Mouse (Mus musculus) T-helper 2 cell (primary cell): ENCODE data around the gene Miox.

Experiments used
- in situ Hi-C: fragments of 300-600 bp; cut with MboI, MseI; formaldehyde crosslinking; loops from one replicate; pipeline ENCODE4 v1.15.1; 2025; ENCODE audit warnings: high pct_unique_total_duplicates

Gene Miox

DNA sequence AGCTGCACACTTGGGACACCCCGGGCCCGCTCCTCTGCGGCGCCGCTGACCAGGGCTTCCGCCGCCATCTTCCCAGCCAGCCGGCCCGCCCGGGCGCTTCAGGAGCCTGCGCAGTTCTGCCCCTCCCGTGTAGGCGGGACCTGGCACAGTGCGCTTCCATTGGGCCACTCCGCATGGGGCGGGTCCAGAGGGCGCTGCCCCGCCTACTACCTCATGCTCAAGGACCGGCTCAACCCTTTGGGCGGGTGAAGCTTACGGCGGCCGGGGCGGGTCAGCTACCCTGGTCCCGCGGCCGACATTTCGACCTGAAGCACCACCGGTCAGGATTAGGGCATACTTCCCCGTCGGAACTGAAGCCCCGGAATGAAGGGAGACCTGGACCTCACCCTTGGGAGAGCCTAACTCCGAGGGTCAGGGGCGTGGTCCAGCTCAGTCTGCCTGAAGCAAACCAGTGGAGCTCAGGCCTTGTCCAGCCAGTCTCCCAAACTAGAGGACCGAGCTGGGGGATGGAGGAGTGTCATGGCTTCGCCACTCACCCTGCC, 18.9 kb upstream of the Miox start, which contains the start of gene Sbf1:
Sbf1 (minus strand) TSS at position 122 of the 542 bp plus-strand sequence.
- in situ Hi-C loops = no loop called here

DNA sequence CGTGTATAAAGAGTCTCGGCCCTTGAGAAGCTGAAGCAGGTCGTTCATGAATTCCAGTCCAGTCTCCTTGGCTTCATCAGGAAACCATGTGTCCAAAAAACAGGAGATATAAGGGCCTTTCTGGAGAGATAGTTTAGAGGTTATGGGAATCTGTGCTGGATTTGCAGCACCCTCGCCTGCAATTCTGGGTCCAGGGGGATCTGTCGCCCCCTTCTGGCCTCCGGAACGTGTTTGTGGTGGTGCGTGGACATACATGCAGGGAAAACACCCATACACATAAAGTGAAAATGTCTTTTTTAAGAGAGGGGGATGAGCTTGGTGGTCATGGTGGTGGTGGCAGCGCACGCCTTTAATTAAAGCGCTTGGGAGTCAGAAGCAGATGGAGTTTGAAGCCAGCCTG, 18.1 kb upstream of the Miox start:
- in situ Hi-C loops = no loop called here

DNA sequence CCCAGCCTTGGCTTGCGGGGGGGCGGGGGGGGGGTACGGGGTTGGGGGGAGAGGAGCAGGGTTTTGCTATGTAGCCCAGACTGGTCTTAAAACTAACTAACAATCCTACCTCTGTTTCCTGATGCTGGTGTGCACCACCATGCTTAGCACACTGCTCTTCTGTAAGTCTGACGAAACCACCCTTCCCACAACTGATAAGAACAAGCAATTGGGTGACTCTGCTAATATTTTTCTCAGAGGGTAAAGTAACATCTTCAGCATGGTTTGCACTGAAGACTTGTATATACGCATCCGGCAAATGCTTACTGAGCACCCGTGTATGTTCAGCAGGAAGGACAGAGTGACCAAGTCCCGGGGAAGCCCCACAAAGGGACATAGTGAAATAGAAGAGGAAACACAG, 12.9 kb upstream of the Miox start:
- in situ Hi-C loops = no loop called here

- in situ Hi-C loops = no loop called here
These were observed 11.3 kb upstream of the Miox start, which contains the start of gene Adm2 for GRCm38 (mm10) chr15:89322670-89323522. Gene Adm2, plus strand, starts transcription at chr15:89322720.

GRCm38 (mm10) chr15:89323656-89324055, 10.5 kb upstream of the Miox start:
- in situ Hi-C loops = no loop called here

GRCm38 (mm10) chr15:89326441-89326840, 7.8 kb upstream of the Miox start:
- in situ Hi-C loops = no loop called here

- in situ Hi-C loops = no loop called here
These were observed 758 bp downstream of the Miox start for GRCm38 (mm10) chr15:89334774-89335537.

GRCm38 (mm10) chr15:89336422-89336821, 2.2 kb downstream of the Miox start:
- in situ Hi-C loops = no loop called here

DNA sequence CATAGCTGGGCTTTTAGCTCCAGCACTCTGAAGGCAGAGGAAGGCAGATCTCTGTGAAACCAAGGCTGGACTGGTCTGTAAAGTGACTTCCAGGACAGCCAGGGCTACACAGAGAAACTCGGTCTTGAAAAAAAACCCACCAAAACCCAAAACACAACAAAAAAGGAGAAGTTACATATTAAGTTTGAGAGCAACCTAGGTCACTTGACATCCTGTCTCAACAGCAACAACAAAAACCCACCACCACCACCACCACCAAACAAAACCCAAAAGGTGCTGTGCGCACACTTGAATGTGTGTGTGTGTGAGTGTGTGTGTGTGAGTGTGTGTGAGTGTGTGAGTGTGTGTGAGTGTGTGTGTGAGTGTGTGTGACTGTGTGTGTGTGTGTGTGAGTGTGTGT, 5.5 kb downstream of the Miox start:
- in situ Hi-C loops = loop anchor here (5.0 kb wide), 1 partner anchor 43 kb away; the partner anchor contains the start of gene Klhdc7b

GRCm38 (mm10) chr15:89340136-89340535, 5.9 kb downstream of the Miox start:
- in situ Hi-C loops = loop anchor here (5.0 kb wide), 1 partner anchor 42 kb away; the partner anchor contains the start of gene Klhdc7b

GRCm38 (mm10) chr15:89341678-89342077, 7.5 kb downstream of the Miox start:
- in situ Hi-C loops = loop anchor here (5.0 kb wide), 1 partner anchor 41 kb away; the partner anchor contains the start of gene Klhdc7b

DNA sequence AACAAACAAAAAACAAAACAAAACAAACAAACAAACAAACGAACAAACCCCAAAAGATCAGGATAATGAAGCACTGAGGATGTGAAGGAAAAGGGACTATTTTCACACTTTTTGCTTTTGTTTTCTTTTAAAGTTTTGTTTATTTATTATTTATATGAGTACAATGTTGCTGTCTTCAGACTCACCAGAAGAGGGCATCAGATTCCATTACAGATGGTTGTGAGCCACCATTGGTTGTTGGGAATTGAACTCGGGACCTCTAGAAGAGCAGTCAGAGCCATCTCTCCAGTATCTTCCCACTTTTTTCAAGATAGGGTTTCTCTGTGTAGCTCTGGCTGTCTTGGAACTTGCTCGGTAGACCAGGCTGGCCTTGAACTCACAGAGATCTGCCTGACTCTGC, 9.1 kb downstream of the Miox start:
- in situ Hi-C loops = loop anchor here (5.0 kb wide), 1 partner anchor 39 kb away; the partner anchor contains the start of gene Klhdc7b

GRCm38 (mm10) chr15:89350447-89350846, 16.2 kb downstream of the Miox start:
- in situ Hi-C loops = loop anchor here (10.0 to 25.0 kb wide), 2 partner anchors 486 to 613 kb away; partner anchors contain the start of genes Brd1 and Pim3

GRCm38 (mm10) chr15:89351302-89351701, 17.1 kb downstream of the Miox start:
- in situ Hi-C loops = loop anchor here (10.0 to 25.0 kb wide), 2 partner anchors 487 to 614 kb away; partner anchors contain the start of genes Brd1 and Pim3

GRCm38 (mm10) chr15:89352054-89352453, 17.9 kb downstream of the Miox start:
- in situ Hi-C loops = loop anchor here (10.0 to 25.0 kb wide), 2 partner anchors 487 to 615 kb away; partner anchors contain the start of genes Brd1 and Pim3

DNA sequence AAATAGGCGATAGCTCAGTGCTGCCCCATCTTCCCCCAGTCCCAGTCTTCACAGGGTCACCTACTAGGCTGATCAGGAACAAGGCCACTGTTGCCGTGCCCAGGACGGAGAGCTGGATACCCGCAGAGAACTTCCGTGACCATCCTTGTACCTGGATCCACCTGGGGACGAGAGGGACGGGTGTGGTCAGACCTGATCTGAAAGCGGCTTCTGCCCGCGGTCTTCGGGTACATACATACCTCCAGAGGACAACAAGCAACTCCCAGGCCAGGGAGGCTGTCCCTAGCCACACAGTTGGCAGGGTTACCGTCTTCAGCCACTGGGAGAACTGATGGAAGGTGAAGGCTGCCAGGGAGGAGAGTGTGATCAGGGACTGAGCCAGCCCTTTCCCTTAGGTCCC, 18.6 kb downstream of the Miox start:
- in situ Hi-C loops = loop anchor here (10.0 to 25.0 kb wide), 2 partner anchors 488 to 615 kb away; partner anchors contain the start of genes Brd1 and Pim3

- in situ Hi-C loops = loop anchor here (10.0 to 25.0 kb wide), 2 partner anchors 489 to 617 kb away; partner anchors contain the start of genes Brd1 and Pim3
These were observed 19.6 kb downstream of the Miox start for GRCm38 (mm10) chr15:89353837-89354236.

GRCm38 (mm10) chr15:89354455-89354854, 20.3 kb downstream of the Miox start:
- in situ Hi-C loops = loop anchor here (10.0 to 25.0 kb wide), 2 partner anchors 490 to 617 kb away; partner anchors contain the start of genes Brd1 and Pim3

DNA sequence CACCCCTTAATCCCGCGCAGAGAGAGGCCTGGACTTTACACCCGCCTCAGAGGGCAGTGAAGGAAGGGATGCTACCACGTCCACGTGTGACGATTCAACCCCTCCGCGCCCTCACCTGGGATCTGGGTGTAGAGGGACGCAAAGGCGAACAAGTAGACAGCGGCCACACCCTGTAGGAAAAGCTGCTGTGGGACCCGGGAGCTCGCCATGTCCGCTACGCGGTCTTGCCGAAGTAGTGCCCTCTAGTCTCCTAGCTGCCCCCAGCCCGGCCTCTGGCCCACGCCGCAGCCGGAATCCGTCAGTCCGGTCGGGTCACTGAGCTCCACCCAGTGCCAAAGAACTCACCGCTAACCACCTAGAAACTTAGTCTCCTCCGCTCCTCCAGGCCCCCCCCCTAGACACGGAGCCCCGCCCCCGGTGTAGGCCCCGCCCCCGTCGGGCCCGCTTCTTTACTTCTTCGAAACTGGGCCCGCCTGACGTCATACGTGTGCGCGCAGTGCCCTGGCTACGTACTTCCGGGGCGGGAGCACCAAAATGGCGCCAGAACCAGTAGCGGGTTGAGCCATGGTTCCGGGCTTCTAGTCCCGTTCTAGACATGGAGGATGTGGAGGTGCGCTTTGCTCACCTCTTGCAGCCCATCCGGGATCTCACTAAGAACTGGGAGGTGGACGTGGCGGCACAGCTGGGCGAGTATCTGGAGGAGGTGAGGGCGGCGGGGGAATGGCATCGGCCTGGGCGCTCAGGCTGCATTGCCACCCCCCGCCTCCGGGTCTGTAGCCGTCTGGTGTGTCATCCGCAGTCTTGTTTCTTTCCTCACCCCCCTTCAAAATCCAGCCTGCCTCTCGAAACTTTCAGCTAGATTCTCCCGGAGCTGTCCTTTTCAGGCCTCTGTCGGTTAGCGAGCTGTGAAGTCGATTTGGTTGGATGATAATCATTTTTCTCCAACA, 21.3 kb downstream of the Miox start, which contains the start of the genes Lmf2 and Ncaph2:
Lmf2 (minus strand) TSS at position 419 of the 947 bp plus-strand sequence.
Ncaph2 (plus strand) TSS at position 479 of the 947 bp plus-strand sequence.
- in situ Hi-C loops = loop anchor here (10.0 to 25.0 kb wide), 2 partner anchors 491 to 618 kb away; partner anchors contain the start of genes Brd1 and Pim3

DNA sequence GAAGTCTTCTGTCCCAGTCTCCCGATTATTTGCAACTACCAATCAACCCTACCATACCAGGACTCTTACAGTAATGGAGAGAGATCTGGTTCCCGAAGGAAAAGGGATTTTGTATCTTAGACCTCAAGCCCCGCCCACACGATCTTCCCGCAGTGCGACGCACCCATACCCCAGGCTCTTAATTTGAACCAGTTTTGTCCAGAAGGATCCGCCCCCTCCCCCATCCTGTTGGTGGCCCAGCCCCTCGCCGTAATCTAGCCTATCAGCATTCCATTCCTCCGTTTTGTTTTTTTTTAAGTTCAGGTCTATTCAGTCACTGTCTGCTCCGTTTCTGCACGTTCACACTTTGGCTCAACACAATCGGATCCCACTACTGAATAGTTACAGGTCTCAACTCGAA, 22.2 kb downstream of the Miox start:
- in situ Hi-C loops = loop anchor here (10.0 to 25.0 kb wide), 2 partner anchors 492 to 619 kb away; partner anchors contain the start of genes Brd1 and Pim3
